Mouse (Mus musculus) lung, embryonic 16.5 days (tissue): ENCODE data around the gene Slamf1. TPM values are rescaled to one million over a fixed set of nuclear protein-coding genes. Genes with fewer than 3 reads are reported as not detected.
A peak's percentile ranks its signal among the peaks of the same experiment; 100 is the strongest.

Source experiments
- ATAC-seq: fragments of 200-750 bp; cut with Nextera tagmentation; 2 replicates; pipeline ENCODE4 v1.8.0; 2017; ENCODE audit warnings: low read depth, mild to moderate bottlenecking, moderate library complexity
- H3K27ac ChIP-seq: fragments of 300-500 bp; sonication (generic); 2 replicates; pipeline ENCODE4 v1.5.1; 2014; ENCODE audit warnings: mild to moderate bottlenecking, control low read depth, low read length
- H3K27me3 ChIP-seq: fragments of 300-500 bp; sonication (generic); 2 replicates; pipeline ENCODE4 v1.6.1; 2014; ENCODE audit warnings: low read depth, low read length, mixed read lengths; ENCODE audit not compliant: control insufficient read depth, insufficient read depth
- H3K36me3 ChIP-seq: fragments of 300-500 bp; sonication (generic); 2 replicates; pipeline ENCODE4 v1.6.1; 2014; ENCODE audit warnings: low read length; ENCODE audit not compliant: control insufficient read depth, insufficient read depth
- H3K4me1 ChIP-seq: fragments of 300-500 bp; sonication (generic); replicated peaks from 2 replicates; pipeline ENCODE4 v1.6.1; 2014; ENCODE audit warnings: low read length, mixed read lengths; ENCODE audit not compliant: control insufficient read depth, insufficient read depth
- H3K4me2 ChIP-seq: fragments of 300-500 bp; sonication (generic); 2 replicates; pipeline ENCODE4 v1.6.1; 2014; ENCODE audit warnings: low read depth, low read length, control low read depth
- H3K4me3 ChIP-seq: fragments of 300-500 bp; sonication (generic); 2 replicates; pipeline ENCODE4 v1.5.1; 2014; ENCODE audit warnings: mild to moderate bottlenecking, low read length, control low read depth
- H3K9ac ChIP-seq: fragments of 300-500 bp; sonication (generic); 2 replicates; pipeline ENCODE4 v1.6.1; 2014; ENCODE audit warnings: low read length, control low read depth
- H3K9me3 ChIP-seq: fragments of 300-500 bp; sonication (generic); 2 replicates; pipeline ENCODE4 v1.6.1; 2016; ENCODE audit warnings: low read length; ENCODE audit not compliant: control insufficient read depth
- WGBS: fragments of 180-500 bp; shearing (Covaris S2); extraction: QIAGEN DNeasy Blood & Tissue Kit; methylation state at CpG from one replicate; pipeline ENCODE4 v1.1.7; 2014; 5-methylcytosine and 5-hydroxymethylcytosine counted together
- polyA plus RNA-seq: library from polyadenylated mRNA; unstranded; fragments of >200 nt; fragmentation: Nextera tagmentation; extraction: Ambion mirVana; gene quantifications from 2 replicates; pipeline ENCODE4 v1.2.1, GENCODE M21; 2015

Gene Slamf1
- polyA plus RNA-seq, 1 experiment from 2014 or later: 0.53 TPM

GRCm38 (mm10) chr1:171774678-171775077 lies 7.8 kb downstream of the Slamf1 start:
- Histone ChIP-seq H3K4me2 (no peak overlapping the region), H3K4me1 (no peaks in the 10 kb centered on the region), H3K27ac (no peak overlapping the region), H3K27me3 (no peaks in the 10 kb centered on the region), H3K4me3 (no peak overlapping the region), H3K9ac (no peak overlapping the region), H3K36me3 (no peaks in the 10 kb centered on the region), H3K9me3 (no peaks in the 10 kb centered on the region)
- ATAC-seq: no peak
- WGBS: 40% methylated on average over 11 of the region's 11 CpGs

GRCm38 (mm10) chr1:171775781-171776180 lies 8.9 kb downstream of the Slamf1 start:
- H3K4me1 ChIP-seq: no peaks in the 10 kb centered on the region
- no peak overlapping the region for H3K27ac ChIP-seq
- WGBS: 67% methylated on average over 4 of the region's 4 CpGs
- H3K9me3 ChIP-seq: no peaks in the 10 kb centered on the region
- no peak for ATAC-seq
- no peaks in the 10 kb centered on the region for H3K27me3 ChIP-seq
- H3K4me2 ChIP-seq: no peak overlapping the region
- H3K36me3 ChIP-seq: no peaks in the 10 kb centered on the region
- no peak overlapping the region for H3K4me3 ChIP-seq
- no peak overlapping the region for H3K9ac ChIP-seq

GRCm38 (mm10) chr1:171777026-171777425 lies 10.1 kb downstream of the Slamf1 start:
- no peak overlapping the region for H3K4me2 ChIP-seq
- no peak for ATAC-seq
- WGBS: 77% methylated on average over 7 of the region's 7 CpGs

GRCm38 (mm10) chr1:171782287-171782915 lies 15.5 kb downstream of the Slamf1 start:
- Histone ChIP-seq H3K36me3 (no peaks in the 10 kb centered on the region), H3K4me3 (no peak overlapping the region), H3K9me3 (no peaks in the 10 kb centered on the region), H3K9ac (no peak overlapping the region), H3K27ac (no peak overlapping the region), H3K4me2 (no peak overlapping the region), H3K4me1 (no peaks in the 10 kb centered on the region), H3K27me3 (no peaks in the 10 kb centered on the region)
- ATAC-seq: no peak
- WGBS: 80% methylated on average over 5 of the region's 5 CpGs

More at GRCm38 (mm10) chr1:171777026-171777425, 10.1 kb downstream of the Slamf1 start:
- H3K9me3 ChIP-seq: no peaks in the 10 kb centered on the region
- H3K27me3 ChIP-seq: no peaks in the 10 kb centered on the region
- H3K9ac ChIP-seq: no peak overlapping the region
- H3K4me1 ChIP-seq: no peaks in the 10 kb centered on the region
- no peak overlapping the region for H3K27ac ChIP-seq
- H3K36me3 ChIP-seq: no peaks in the 10 kb centered on the region
- H3K4me3 ChIP-seq: no peak overlapping the region

- Histone ChIP-seq H3K9me3 (no peaks in the 10 kb centered on the region), H3K4me1 (no peaks in the 10 kb centered on the region), H3K4me3 (no peak overlapping the region), H3K27ac (no peak overlapping the region), H3K36me3 (no peaks in the 10 kb centered on the region), H3K27me3 (no peaks in the 10 kb centered on the region), H3K9ac (no peak overlapping the region), H3K4me2 (no peak overlapping the region)
- 73% methylated on average over 1 of the region's 1 CpGs for WGBS
- no peak for ATAC-seq
These were observed 18.9 kb downstream of the Slamf1 start for GRCm38 (mm10) chr1:171785871-171786270.

GRCm38 (mm10) chr1:171787281-171788015 lies 20.5 kb downstream of the Slamf1 start:
- no peaks in the 10 kb centered on the region for H3K36me3 ChIP-seq

GRCm38 (mm10) chr1:171788461-171789283 lies 21.7 kb downstream of the Slamf1 start:
- H3K4me1 ChIP-seq: no peaks in the 10 kb centered on the region
- peak; percentile 77 for ATAC-seq
- peaks cover 4% of the 10 kb centered on the region; the same call in 1 of the 2 replicates for H3K9me3 ChIP-seq
- no peak overlapping the region for H3K9ac ChIP-seq
- no peak overlapping the region for H3K4me2 ChIP-seq
- no peak overlapping the region for H3K27ac ChIP-seq
- no peak overlapping the region for H3K4me3 ChIP-seq
- 34% methylated on average over 12 of the region's 12 CpGs for WGBS
- no peaks in the 10 kb centered on the region for H3K36me3 ChIP-seq
- no peaks in the 10 kb centered on the region for H3K27me3 ChIP-seq

More at GRCm38 (mm10) chr1:171787281-171788015, 20.5 kb downstream of the Slamf1 start:
- Histone ChIP-seq H3K27ac (no peak overlapping the region), H3K9me3 (peaks cover 4% of the 10 kb centered on the region; the same call in 1 of the 2 replicates), H3K9ac (no peak overlapping the region), H3K4me2 (no peak overlapping the region), H3K27me3 (no peaks in the 10 kb centered on the region), H3K4me1 (no peaks in the 10 kb centered on the region), H3K4me3 (no peak overlapping the region)
- ATAC-seq: no peak
- 67% methylated on average over 6 of the region's 6 CpGs for WGBS

- Histone ChIP-seq H3K9me3 (peaks cover 4% of the 10 kb centered on the region; the same call in 1 of the 2 replicates), H3K4me3 (no peak overlapping the region), H3K36me3 (no peaks in the 10 kb centered on the region), H3K9ac (no peak overlapping the region), H3K4me2 (no peak overlapping the region), H3K27me3 (no peaks in the 10 kb centered on the region), H3K4me1 (no peaks in the 10 kb centered on the region), H3K27ac (no peak overlapping the region)
- ATAC-seq: no peak
- WGBS: 75% methylated on average over 3 of the region's 3 CpGs
These were observed 22.5 kb downstream of the Slamf1 start for GRCm38 (mm10) chr1:171789407-171789806.

- no peak overlapping the region for H3K4me3 ChIP-seq
- no peak for ATAC-seq
These were observed 24.6 kb downstream of the Slamf1 start for GRCm38 (mm10) chr1:171791491-171791890.

More at GRCm38 (mm10) chr1:171791491-171791890, 24.6 kb downstream of the Slamf1 start:
- 83% methylated on average over 3 of the region's 3 CpGs for WGBS
- no peak overlapping the region for H3K9ac ChIP-seq
- no peak overlapping the region for H3K27ac ChIP-seq
- no peaks in the 10 kb centered on the region for H3K36me3 ChIP-seq
- peaks cover 4% of the 10 kb centered on the region; the same call in 1 of the 2 replicates for H3K9me3 ChIP-seq
- no peak overlapping the region for H3K4me2 ChIP-seq
- no peaks in the 10 kb centered on the region for H3K27me3 ChIP-seq
- no peaks in the 10 kb centered on the region for H3K4me1 ChIP-seq
